Mouse (Mus musculus): ENCODE data around the gene Akr1b7. TPM values are rescaled to one million over a fixed set of nuclear protein-coding genes. Genes with fewer than 3 reads are reported as not detected.
A peak's percentile ranks its signal among the peaks of the same experiment; 100 is the strongest.
"Not testable (repeated sequence)": the region's sequence is repeated elsewhere in the genome, so short reads cannot be mapped to it uniquely, and the experiment has no call there.

The Akr1b7 gene
- polyA plus RNA-seq (2012; rRNA removed): 0.24 and 0.26 TPM in 2 replicates

- no peaks in the 10 kb centered on the region for H3K4me1 ChIP-seq (replicated peaks; ENCODE audit: control insufficient read depth, insufficient read depth, low read length)
- H3K27ac ChIP-seq (ENCODE audit: control insufficient read depth, insufficient read depth, low read length): no peak within 1 kb of the TSS
Measured at GRCm38 (mm10) chr6:34412023-34412422, at the start of gene Akr1b7. Gene Akr1b7 (plus strand): TSS chr6:34412334.

GRCm38 (mm10) chr6:34364217-34365136, 47.7 kb upstream of the Akr1b7 start:
- no peak overlapping the region for H3K4me3 ChIP-seq (ENCODE audit: control insufficient read depth, insufficient read depth, low read length)
- DNase-seq: peak; percentile 35
- H3K27me3 ChIP-seq (ENCODE audit: control insufficient read depth, insufficient read depth, low read length): no peaks in the 10 kb centered on the region
- 59% methylated on average over 12 of the region's 12 CpGs for WGBS
- TF ChIP-seq POLR2A (IDR thresholded peaks at IDR 0.05; ENCODE audit: control insufficient read depth, extremely low read depth, insufficient read depth, low read length, poor library complexity) (no peak), CTCF (IDR thresholded peaks at IDR 0.05; ENCODE audit: borderline replicate concordance, control insufficient read depth, extremely low read depth, insufficient read depth, low read length, poor library complexity) (no peak)
- H3K4me1 ChIP-seq (replicated peaks; ENCODE audit: control insufficient read depth, insufficient read depth, low read length): peaks cover 15% of the 10 kb centered on the region
- no peaks in the 10 kb centered on the region for H3K36me3 ChIP-seq (ENCODE audit: control insufficient read depth, insufficient read depth, low read length)
- no peak overlapping the region for H3K27ac ChIP-seq (ENCODE audit: control insufficient read depth, insufficient read depth, low read length)

More at GRCm38 (mm10) chr6:34412023-34412422, at the start of gene Akr1b7:
- 75% methylated on average over 6 of the region's 6 CpGs for WGBS
- DNase-seq: no peak
- Histone ChIP-seq H3K27me3 (ENCODE audit: control insufficient read depth, insufficient read depth, low read length) (no peaks in the 10 kb centered on the region), H3K4me3 (ENCODE audit: control insufficient read depth, insufficient read depth, low read length) (no peak within 1 kb of the TSS), H3K36me3 (ENCODE audit: control insufficient read depth, insufficient read depth, low read length) (no peaks in the 10 kb centered on the region)
- TF ChIP-seq CTCF (IDR thresholded peaks at IDR 0.05; ENCODE audit: borderline replicate concordance, control insufficient read depth, extremely low read depth, insufficient read depth, low read length, poor library complexity) (no peak), POLR2A (IDR thresholded peaks at IDR 0.05; ENCODE audit: control insufficient read depth, extremely low read depth, insufficient read depth, low read length, poor library complexity) (no peak)

GRCm38 (mm10) chr6:34367998-34368397, 44.1 kb upstream of the Akr1b7 start:
- no peak for TF ChIP-seq POLR2A (IDR thresholded peaks at IDR 0.05; ENCODE audit: control insufficient read depth, extremely low read depth, insufficient read depth, low read length, poor library complexity)
- no peak for TF ChIP-seq CTCF (IDR thresholded peaks at IDR 0.05; ENCODE audit: borderline replicate concordance, control insufficient read depth, extremely low read depth, insufficient read depth, low read length, poor library complexity)
- WGBS: 61% methylated on average over 9 of the region's 9 CpGs
- Histone ChIP-seq H3K27me3 (ENCODE audit: control insufficient read depth, insufficient read depth, low read length) (no peaks in the 10 kb centered on the region), H3K36me3 (ENCODE audit: control insufficient read depth, insufficient read depth, low read length) (no peaks in the 10 kb centered on the region), H3K27ac (ENCODE audit: control insufficient read depth, insufficient read depth, low read length) (no peak overlapping the region), H3K4me3 (ENCODE audit: control insufficient read depth, insufficient read depth, low read length) (no peak overlapping the region), H3K4me1 (replicated peaks; ENCODE audit: control insufficient read depth, insufficient read depth, low read length) (peaks cover 15% of the 10 kb centered on the region)
- DNase-seq: no peak

GRCm38 (mm10) chr6:34370081-34370480, 42.1 kb upstream of the Akr1b7 start:
- H3K27me3 ChIP-seq (ENCODE audit: control insufficient read depth, insufficient read depth, low read length): no peaks in the 10 kb centered on the region
- no peak for DNase-seq
- H3K36me3 ChIP-seq (ENCODE audit: control insufficient read depth, insufficient read depth, low read length): no peaks in the 10 kb centered on the region
- no peak overlapping the region for H3K27ac ChIP-seq (ENCODE audit: control insufficient read depth, insufficient read depth, low read length)
- no peak overlapping the region for H3K4me3 ChIP-seq (ENCODE audit: control insufficient read depth, insufficient read depth, low read length)
- TF ChIP-seq CTCF (IDR thresholded peaks at IDR 0.05; ENCODE audit: borderline replicate concordance, control insufficient read depth, extremely low read depth, insufficient read depth, low read length, poor library complexity): no peak
- no peak for TF ChIP-seq POLR2A (IDR thresholded peaks at IDR 0.05; ENCODE audit: control insufficient read depth, extremely low read depth, insufficient read depth, low read length, poor library complexity)
- 94% methylated on average over 8 of the region's 8 CpGs for WGBS
- H3K4me1 ChIP-seq (replicated peaks; ENCODE audit: control insufficient read depth, insufficient read depth, low read length): peaks cover 6% of the 10 kb centered on the region

- peak; percentile 83 for DNase-seq
- H3K36me3 ChIP-seq (ENCODE audit: control insufficient read depth, insufficient read depth, low read length): no peaks in the 10 kb centered on the region
- no peaks in the 10 kb centered on the region for H3K27me3 ChIP-seq (ENCODE audit: control insufficient read depth, insufficient read depth, low read length)
- no peaks in the 10 kb centered on the region for H3K4me1 ChIP-seq (replicated peaks; ENCODE audit: control insufficient read depth, insufficient read depth, low read length)
- 20% methylated on average over 18 of the region's 18 CpGs for WGBS
- no peak for TF ChIP-seq CTCF (IDR thresholded peaks at IDR 0.05; ENCODE audit: borderline replicate concordance, control insufficient read depth, extremely low read depth, insufficient read depth, low read length, poor library complexity)
- H3K4me3 ChIP-seq (ENCODE audit: control insufficient read depth, insufficient read depth, low read length): no peak overlapping the region
- H3K27ac ChIP-seq (ENCODE audit: control insufficient read depth, insufficient read depth, low read length): no peak overlapping the region
Measured at GRCm38 (mm10) chr6:34371700-34372351, 40.3 kb upstream of the Akr1b7 start.

DNA sequence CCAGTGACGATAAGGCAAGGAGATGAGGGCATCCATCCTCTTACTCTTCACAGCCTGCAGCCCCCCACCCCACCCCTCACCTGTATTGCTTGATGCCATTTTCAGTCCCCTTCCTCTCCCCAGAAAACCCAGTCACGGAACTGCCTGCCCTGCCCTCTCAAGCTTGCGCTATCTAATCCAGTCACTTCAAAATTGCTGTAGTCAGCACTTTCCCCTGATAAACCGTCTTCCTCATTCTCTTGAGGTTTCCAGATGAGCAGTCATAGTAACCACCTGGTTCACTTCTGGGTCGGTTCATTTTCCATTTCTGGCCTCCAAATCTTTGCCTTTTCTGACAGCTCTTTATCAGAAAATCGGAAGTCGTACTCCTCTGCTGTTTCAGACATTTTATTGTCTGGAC, 38.3 kb upstream of the Akr1b7 start:
- WGBS: 73% methylated on average over 7 of the region's 7 CpGs
- DNase-seq: no peak
- TF ChIP-seq POLR2A (IDR thresholded peaks at IDR 0.05; ENCODE audit: control insufficient read depth, extremely low read depth, insufficient read depth, low read length, poor library complexity): no peak
- TF ChIP-seq CTCF (IDR thresholded peaks at IDR 0.05; ENCODE audit: borderline replicate concordance, control insufficient read depth, extremely low read depth, insufficient read depth, low read length, poor library complexity): no peak
- no peaks in the 10 kb centered on the region for H3K27me3 ChIP-seq (ENCODE audit: control insufficient read depth, insufficient read depth, low read length)
- H3K4me3 ChIP-seq (ENCODE audit: control insufficient read depth, insufficient read depth, low read length): no peak overlapping the region
- no peaks in the 10 kb centered on the region for H3K4me1 ChIP-seq (replicated peaks; ENCODE audit: control insufficient read depth, insufficient read depth, low read length)
- no peak overlapping the region for H3K27ac ChIP-seq (ENCODE audit: control insufficient read depth, insufficient read depth, low read length)
- no peaks in the 10 kb centered on the region for H3K36me3 ChIP-seq (ENCODE audit: control insufficient read depth, insufficient read depth, low read length)

- not testable (repeated sequence) for H3K4me1 ChIP-seq (replicated peaks; ENCODE audit: control insufficient read depth, insufficient read depth, low read length); H3K27me3 ChIP-seq (ENCODE audit: control insufficient read depth, insufficient read depth, low read length); DNase-seq; H3K4me3 ChIP-seq (ENCODE audit: control insufficient read depth, insufficient read depth, low read length); H3K27ac ChIP-seq (ENCODE audit: control insufficient read depth, insufficient read depth, low read length); H3K36me3 ChIP-seq (ENCODE audit: control insufficient read depth, insufficient read depth, low read length)
- WGBS: 94% methylated on average over 5 of the region's 5 CpGs
Measured at GRCm38 (mm10) chr6:34375888-34376287, 36.2 kb upstream of the Akr1b7 start.
